Mouse (Mus musculus) frontal cortex, postnatal 14 days (tissue): ENCODE measurements at regions not wholly inside any gene's neighbourhood (a gene's known extent, or its start where the extent isn't known, plus 50 kb on each side); places are given as distances from the start of the nearest gene placed in this dataset.

Experiments
- DNase-seq, 2 experiments: peaks; one replicate each; pipeline ENCODE4 v3.0.0; 2022; ENCODE audit warnings: low spot score in 2 of 2

DNA sequence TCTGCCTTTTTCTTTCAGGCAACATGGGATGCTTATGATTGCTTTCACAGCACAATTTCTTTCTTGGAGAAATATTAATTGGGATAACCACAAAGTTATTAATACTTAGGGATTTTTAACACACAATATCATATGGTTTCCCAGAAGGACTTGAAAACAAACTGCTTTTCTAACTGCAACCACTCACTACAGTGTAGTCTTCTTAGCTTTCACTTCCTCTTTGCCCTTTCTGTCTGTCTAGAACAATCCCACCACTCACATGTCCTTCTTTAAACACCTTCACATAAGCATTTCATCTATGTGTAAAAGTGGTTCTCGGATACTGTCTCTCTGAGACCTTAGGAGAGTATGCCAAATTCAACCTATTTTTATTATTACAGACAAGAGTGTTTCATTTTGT is 204.3 kb downstream of the C1d start:
- no peak for DNase-seq

DNA sequence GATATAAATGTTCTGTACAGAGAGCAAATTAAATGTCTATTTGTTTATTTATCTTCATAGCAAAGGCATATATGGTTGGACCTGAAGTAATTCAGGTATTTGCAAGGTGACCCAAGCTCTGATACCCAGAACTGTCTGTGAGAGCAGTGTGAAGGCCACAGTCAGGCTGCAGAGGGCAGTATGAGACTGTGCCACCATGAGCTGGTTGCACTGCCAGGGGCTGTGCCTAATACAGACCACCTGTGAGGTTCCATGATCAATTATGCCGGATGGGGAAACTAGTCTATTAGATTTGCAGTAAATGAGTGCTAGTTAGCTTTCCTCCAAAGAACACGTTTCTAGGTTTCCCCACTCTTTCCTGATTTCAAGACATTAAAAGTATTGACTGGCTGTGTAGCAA is 207.5 kb downstream of the C1d start:
- DNase-seq = no peak

DNA sequence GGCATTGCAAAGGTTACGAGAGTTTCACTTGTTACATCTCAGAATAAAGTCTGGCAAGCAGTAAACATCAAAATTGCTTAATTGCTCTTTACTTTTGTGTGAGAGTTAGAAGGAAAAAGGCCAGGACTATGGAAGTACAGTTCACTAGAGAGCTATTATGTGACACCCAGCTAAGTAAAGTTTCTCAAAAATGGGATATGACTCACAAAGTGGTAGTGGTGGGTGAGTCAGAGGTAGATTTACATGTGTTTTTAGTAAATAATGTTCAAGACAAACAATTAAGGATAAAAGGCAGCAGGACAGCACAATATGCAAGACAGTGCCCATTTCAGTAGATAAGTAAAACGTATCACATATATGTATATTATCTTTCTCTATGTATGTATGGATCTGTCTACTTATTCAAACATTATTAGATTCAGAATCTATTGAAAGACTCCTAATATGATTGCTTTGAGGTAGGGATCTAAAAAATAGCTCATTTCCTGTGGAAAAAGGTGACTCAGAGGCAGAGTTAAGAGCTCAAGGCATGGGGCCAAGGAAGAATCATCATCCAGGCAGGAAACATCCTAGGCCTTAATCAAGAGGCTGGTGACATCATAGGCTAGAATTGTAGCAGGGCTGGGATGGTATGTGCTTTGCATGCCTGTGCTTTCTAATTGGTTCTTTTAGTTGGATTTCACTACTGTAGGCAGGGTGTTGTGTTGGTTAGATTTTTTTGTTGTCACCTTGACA is 211.2 kb downstream of the C1d start:
- no peak for DNase-seq

DNA sequence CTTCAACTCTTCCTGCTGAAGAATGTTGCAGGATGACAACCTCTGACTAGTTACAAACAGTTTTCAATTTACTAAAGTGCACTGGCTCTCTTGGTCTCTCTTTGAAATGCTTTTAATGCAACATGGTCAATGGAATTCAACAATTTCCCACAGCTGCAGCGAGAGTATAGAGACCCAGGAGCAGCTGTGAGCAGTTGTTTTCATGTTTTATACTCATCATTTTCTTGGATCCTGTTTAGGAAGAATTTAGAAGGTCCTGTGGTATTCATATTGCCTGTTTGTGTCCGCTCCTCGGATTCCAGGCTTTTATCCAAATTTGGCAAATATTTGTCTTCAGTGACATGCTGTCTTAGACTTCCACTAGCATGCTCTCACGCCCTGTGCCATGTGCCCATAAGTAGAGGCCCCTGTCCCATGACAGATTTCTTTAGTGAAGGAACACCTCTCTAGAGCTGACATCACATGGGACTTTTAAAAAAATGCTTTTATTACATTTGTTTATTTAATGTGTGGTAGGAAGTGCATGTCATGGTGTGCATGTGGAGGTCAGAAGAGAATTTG is 224.1 kb downstream of the C1d start:
- DNase-seq = no peak

DNA sequence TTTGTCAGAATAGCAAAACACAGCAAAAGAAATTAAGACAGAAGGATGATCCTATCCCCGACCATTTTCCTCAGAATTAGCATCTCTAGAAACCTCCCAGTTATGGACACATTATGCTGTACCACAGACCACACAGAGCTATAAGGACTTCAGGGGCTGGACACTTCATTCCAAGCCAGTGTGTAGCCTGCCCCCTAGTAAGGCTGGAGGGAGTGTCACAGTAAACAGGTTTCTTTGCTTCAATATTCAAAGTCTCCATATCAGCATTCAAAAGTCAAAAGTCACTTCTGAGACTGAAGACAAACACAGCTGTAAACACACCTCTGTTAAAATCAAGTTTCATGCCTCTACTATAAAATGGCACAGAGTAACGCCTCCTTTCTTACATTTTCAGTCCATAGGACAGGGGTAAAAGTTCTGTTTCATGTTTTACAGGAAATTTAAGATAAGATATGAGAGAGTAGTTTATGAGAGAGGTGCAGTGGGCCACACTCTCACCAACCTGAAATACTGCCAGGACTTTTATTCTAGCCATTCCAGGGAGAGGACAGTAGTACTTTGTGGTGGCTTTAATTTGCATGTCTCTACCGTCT is 226.6 kb downstream of the C1d start:
- DNase-seq = no peak

DNA sequence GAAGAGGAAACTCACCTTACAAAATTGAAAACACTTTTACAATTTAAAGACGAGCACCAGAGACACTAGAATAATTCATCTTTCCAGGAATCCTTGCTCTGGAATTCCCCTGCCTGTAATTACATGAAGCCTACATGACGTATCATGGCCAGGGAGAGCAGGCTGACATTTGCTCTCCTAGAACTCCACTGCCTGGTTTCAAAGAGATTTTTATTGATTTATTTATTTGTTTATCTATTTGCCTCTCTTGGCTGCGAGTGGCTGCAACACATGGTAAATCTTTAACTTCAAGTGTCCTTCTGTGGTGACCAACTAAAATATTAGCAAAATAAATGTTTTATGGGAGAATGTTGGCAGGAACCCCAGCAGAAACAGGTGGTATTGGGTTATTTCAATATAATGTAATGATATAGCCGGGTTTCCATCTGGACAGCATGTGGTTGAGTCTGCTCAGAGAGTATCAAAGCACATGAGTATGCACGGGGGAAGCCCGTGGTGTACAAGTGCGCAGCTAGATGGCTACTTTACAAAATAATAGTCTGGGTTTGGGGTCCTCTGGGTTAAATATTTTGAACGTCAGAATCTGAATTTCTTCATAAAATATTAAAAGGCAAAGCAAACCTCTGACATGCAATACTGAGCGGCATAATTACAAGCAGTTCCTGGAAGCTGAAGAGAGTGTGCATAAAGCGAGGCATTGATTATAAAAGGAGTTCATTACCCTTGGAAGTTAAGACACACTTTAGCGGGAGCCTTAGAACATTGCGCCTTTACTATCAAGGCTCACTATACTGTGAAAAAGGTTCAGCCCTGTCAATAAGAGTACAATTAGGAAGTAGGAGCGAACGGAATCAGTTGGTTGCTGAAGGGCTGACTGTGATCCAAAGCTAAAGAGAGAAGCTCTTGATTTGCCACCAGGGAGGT is 244.0 kb downstream of the C1d start:
- no peak for DNase-seq

DNA sequence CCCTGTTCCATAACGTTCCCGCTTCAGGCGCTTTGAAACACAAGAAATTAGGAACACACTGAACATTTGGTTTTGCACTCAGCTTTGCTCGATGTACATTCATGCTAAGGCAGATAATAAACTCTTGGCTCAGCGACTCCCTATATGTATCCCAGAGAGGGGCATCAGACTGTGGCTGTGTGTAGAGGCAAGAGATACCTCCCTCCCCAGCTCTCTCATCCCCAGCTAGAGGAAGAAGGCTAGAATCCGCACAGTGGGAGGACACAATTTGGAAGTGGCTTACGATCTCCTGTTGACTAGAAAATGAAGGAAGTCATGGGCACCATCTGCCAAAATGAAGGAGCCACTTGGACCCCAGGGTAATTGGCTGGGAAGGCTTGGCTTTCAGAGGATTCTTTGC is 244.7 kb downstream of the C1d start:
- DNase-seq = no peak

DNA sequence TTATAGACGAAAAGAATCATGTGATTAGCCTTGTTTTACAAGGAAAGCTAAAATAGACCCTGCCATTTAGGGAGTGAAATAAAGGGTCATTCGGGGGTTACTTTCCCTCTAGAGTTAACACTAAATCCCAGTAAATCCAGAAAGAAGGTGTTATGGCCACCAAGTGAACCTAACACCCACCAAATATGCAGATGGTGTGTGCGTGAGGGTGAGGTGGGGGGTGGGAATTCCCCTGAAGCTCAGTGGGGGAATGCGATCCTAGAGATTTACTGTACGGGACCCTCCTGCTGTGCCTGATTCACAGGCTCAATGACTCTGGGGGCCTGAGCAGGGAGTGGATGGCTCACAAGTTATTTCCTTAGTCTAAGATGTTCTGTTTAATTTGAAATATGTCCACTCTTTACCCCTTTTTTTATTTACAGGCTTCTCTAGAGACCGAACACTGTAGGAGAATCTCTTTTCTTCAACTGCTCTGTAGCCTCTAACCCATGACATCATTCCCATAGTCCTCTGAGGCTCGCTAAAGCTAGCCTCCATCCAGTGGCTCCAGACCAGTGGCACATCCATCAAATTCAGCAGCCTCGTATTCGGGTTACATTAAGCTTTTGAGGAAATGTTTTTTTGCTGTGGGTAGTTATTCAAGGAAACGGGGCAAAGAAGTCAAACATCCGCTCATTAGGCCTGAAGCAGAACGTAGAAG is 265.0 kb downstream of the C1d start:
- DNase-seq = no peak

DNA sequence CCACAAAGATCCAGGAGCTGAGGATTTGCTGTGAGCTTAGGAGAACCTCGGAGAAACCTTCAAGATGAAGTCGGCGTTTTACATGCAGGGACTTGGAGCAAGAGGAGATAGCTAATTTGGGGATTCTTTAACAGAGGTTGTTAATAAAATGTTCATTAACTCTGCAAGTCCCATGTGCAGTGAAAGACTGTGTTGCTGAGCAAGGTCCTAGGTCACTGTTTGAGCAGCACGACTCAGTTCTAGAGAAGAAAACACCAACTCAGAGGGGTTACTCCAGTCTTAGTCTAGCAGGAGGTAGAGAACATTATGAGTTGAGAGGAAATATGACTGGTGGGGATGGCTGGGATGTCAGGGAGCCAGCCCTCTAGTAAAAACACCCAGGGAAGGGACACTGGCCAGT is 265.9 kb downstream of the C1d start:
- DNase-seq = no peak

DNA sequence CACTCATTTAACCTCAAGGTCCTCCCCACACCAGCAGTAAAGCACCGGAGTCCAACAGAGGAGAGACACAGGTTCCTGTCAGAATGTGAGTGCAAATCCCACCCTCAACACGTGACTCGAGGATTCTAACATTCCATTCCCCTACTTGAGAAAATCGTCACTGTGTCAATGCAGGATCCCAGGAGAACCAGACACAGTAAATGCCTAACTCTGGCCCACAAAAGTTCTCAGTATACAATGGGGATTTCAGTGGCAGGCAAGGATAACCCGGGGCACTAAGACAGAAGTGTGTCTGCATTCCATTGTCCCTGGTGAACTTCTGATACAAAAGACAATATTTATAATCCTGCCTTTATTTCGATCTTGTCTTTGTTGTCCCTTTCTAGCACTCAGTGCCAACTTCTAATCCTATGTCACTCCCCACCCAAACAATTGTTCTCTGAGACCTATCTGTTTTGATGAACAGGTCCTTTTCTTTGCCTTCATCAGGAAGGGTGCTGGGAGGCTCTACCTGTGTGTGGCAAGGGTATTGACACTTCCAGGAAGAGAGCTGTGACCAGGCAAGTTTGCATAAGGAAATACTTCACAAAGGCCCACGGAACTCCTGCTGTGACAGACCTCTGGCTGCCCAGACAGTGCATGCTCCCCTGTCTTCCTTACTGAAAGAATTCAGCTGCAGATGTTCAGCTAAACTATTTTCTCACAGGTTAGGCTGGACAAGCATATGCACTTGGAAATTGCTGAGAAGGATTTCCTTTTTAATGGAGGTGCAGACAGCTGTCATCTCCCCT is 267.8 kb downstream of the C1d start:
- DNase-seq = no peak

DNA sequence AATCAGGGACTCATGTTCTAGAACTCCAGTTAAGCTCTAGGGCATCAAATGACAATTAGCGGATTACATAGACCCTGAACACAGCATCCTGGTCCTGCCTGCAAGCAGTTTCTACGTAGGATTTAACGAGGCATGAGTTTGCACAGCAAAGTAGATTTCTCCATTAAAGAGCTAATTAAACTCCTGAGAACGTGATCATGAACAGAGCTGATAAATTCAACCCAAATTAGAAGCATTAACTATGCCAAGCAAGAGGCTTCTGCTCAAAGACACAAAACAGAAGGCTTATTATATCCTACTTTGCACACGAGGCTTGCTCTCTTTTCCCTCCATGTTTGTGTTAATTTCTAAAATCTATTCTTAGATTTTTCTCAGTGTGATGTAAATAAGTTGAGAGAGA is 269.1 kb downstream of the C1d start:
- DNase-seq = no peak

DNA sequence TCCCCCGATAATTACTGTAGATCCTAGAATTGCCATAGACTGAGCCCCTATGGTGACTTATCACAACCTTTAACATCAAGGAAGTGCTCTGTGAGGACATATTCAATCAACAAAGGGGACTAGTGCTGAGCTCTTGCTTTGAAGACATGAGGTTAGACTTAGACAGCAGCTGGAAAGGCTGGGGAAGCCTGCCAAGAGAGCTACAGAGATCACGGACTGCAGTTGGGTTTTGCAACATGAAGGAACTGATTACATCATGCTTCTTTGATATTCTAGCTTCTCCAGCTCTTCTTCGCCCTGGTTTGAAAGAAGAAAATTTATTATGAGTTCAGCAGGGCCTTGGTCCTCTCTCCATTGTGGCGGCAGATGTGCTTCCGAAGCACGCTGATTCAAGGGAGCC is 271.2 kb downstream of the C1d start:
- DNase-seq = no peak

DNA sequence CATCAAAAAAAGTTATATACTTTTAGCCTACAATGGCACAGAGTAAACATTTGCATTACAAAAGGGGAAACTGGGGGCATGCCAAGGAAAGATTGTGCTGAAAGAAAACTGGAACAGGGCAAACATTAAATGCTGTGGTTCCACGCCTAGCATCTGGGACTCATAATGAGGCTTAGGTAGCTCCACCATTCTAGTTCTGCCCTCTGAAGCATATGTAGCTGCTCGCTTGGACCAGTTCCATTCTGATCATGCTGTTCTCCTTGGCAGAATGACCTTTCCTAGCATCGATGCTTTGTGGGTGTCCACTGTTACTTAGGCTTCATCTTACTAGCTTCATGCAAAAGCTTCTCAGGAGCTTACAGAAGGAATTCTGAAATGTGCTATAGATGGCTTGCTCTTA is 276.3 kb downstream of the C1d start:
- no peak for DNase-seq

DNA sequence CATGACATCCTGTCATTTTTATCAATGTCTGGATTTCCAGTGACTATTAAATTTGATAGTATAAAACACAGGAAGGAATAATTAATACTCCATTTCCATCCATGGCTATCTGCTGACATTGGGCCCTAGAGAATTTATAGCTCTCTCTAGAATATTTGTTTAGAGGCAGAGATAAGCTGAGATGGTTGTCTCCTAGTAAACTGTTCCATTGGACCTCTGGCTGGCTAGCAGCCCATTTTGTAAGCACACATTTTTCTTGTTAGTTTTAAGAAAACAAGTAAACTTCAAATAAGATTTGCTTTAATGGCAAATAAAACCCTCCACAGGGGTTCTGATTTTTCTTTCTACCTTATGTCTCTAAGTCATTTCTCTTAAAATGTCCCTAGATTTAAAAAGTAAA is 288.9 kb downstream of the C1d start:
- DNase-seq = no peak

DNA sequence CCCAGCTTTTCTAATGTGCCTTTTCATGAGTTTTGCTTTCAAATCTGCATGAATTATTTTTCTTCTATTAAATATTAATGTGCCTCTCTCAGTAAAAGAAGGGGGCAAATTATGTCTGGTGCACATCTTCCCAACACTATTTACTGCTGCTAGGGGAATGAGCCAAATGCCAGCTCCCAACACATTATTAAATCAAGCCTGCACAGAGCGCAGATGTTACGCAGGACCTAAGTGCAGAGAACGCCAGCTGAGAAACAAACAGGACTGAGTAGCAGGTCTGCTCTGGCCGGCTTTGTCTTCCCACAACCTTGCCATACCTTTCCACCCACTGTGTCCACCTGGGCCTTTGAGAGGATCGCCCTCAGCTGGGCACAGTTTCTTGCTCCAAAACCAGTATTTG is 291.8 kb downstream of the C1d start:
- DNase-seq = no peak

DNA sequence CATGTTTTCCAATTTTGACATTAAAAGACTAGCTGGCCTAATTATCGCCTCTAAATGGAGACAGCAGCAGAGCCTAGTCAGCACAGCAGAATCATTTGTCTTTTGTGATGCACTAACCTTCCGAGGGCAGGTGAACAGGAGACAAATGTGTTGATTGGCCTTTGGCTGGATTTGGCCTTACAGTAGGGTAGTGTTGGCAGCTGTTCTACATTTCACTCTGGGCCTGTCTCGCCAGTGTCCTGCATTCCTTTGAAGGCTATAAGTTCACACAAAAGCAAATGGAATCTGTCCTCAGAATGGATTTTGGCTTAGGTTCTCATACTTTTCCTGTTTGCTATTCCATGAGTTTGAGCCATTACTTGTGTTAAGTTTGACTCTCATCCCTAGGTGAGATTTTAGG is 297.9 kb downstream of the C1d start:
- no peak for DNase-seq

DNA sequence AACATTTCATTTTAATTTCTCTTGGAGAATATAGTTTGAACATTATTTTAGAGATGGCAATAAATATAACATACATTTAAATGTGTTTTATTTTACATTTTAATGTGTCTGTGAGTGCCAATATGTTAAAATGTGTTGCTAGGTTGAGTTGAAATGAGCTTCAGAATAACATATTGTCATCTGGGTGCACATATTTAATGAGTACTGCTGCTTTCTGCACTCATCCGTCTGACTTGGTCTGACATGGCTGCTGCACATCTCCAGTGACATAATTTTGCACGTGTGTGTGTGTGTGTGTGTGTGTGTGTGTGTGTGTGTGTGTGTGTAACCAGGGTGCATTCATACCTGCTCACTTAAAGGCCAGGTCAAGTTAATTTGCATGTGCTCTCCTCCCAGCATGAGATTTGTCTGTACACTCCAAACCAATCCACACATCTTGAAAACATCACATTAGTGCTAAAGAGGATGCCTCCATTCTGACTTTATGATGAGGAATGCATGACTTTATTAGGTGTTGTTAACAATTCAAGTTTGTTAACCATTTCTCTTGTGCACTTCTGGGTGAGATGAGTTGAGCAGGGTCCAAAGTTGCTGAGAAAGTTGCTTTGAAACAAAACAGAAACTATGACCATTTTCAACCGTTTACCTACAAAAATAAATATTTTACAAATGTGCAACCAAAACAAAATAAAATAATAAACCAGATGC is 334.6 kb downstream of the C1d start:
- DNase-seq = no peak

DNA sequence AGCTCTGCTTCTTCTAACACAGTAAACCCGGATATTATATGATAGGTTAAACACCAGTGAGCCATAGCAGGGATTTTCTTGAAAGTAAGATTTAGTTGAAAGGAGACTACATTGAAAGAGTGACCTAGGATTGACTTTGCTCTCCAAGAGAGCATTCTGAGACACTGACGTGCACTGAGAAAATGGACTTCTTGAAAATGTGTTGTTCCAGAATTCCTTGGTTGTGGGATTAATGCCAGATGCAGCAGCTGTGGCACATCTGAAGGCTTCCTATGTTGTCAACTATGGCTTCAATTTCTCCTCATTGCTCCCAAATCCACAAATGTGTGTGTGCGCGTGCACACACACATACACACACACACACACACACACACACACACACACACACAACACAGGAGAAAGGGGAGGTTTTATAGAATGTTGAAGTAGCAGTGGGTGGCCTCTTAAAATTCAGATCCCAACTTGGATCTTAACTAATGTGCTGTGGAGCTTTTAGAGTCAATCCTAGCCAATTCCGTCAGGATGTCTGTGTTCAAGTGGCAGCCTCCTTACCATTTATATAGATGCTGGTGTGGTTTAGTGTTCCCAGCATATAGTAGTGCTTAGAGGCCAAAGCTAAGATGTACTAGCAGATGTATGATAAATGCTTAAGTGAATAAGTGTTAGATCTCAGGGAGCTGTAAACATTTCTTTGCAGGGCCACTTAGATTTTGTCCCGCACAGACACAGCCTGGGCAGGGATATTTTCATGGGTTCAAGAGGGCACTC is 346.5 kb downstream of the C1d start:
- DNase-seq = no peak

DNA sequence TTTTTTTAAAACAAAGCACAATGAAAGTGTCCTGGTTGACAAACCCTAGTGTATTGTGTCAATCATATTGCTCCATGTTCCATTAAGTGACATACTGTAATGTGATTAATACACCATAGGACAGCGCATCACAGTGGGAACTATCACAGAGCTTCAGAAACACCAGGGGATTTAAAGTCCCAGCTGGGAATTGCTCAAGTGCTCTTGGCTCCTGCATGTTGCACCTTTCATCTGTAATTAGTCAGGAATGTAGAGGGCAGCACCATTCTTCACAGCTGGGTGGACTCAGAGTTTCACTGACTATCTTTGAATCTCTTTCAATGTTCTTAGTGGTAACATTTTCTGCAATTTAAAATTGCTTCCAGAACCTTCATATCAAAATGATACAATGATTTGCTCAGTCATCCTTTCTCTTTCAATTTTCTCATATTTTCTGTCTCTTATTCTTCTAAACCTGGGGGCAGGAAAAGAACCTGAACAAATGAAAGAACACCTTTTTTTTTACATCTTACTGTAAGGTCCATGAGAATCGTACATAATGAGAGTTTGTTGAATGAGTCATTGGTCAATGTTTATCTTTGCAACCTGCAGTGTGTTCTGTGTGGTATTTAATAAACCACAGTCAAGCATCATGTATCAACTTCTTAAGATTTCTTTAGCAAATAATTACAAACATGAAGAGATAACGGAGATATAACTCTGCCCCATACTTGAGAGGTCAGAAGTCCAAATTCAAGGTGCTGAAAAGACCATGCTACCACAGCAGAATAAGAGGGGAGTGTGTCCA is 333.0 kb downstream of the Etaa1 start:
- no peak for DNase-seq
